Mouse (Mus musculus) kidney, adult 2 months (tissue): ENCODE data around the gene Slc29a1.

Experiments
- CTCF ChIP-seq: fragments of 200-500 bp; conservative IDR thresholded peaks from 2 replicates; pipeline ENCODE4 v1.5.1; 2011; ENCODE audit warnings: low read depth, mild to moderate bottlenecking, control low read depth, low read length, moderate library complexity, mixed read lengths; ENCODE audit not compliant: insufficient read depth, insufficient read length
- POLR2A ChIP-seq: fragments of 200-500 bp; IDR thresholded peaks from one replicate; pipeline ENCODE4 v1.6.1; 2011; ENCODE audit warnings: low read depth, low read length, control low read depth

GRCm38 (mm10) chr17:45592606-45593431 is 6.6 kb downstream of the Slc29a1 start:
- no peak for TF ChIP-seq CTCF
- TF ChIP-seq POLR2A, result no peak
